Comparison of ENCODE assay signal across 8 mouse cellular contexts in genomic region chr6:99665457-99666317, GRCm38 (mm10). TPM values are rescaled to one million over a fixed set of nuclear protein-coding genes. Genes with fewer than 3 reads are reported as not detected.
DNase-seq lines count a peak whose midpoint lies in the region; ATAC-seq and TF ChIP-seq lines count a peak whose summit lies in the region.

No protein-coding gene starts in this region.

- peaks cover 8% of the 10 kb centered on the region for H3K4me1 ChIP-seq in lung, embryonic 14.5 days (ENCODE audit: insufficient read depth)
- H3K4me1 ChIP-seq in hindbrain, embryonic 12.5 days, result peaks cover 50% of the 10 kb centered on the region
- peaks cover 64% of the 10 kb centered on the region for H3K4me1 ChIP-seq in megakaryocyte, embryonic 14.5 days

- H3K9ac ChIP-seq in lung, embryonic 14.5 days, result peak overlapping the region; percentile 84
- H3K9ac ChIP-seq in hindbrain, embryonic 12.5 days, result peak overlapping the region; percentile 82

- no peaks in the 10 kb centered on the region for H3K36me3 ChIP-seq in lung, embryonic 14.5 days (ENCODE audit: insufficient read depth)
- H3K36me3 ChIP-seq in hindbrain, embryonic 12.5 days, result no peaks in the 10 kb centered on the region
- no peaks in the 10 kb centered on the region for H3K36me3 ChIP-seq in megakaryocyte, embryonic 14.5 days (replicated peaks; ENCODE audit: low read length)

- H3K4me2 ChIP-seq in lung, embryonic 14.5 days, result peak overlapping the region; percentile 84
- peak overlapping the region; percentile 90 for H3K4me2 ChIP-seq in hindbrain, embryonic 12.5 days (replicated peaks)

- no peaks in the 10 kb centered on the region for H3K9me3 ChIP-seq in lung, embryonic 14.5 days (ENCODE audit: low read depth, low read length)
- no peaks in the 10 kb centered on the region for H3K9me3 ChIP-seq in hindbrain, embryonic 12.5 days (replicated peaks)
- no peaks in the 10 kb centered on the region for H3K9me3 ChIP-seq in megakaryocyte, embryonic 14.5 days

- peak overlapping the region; percentile 42; the same call in 1 of the 2 replicates for H3K27ac ChIP-seq in lung, embryonic 14.5 days (ENCODE audit: low read depth)
- H3K27ac ChIP-seq in hindbrain, embryonic 12.5 days, result peak overlapping the region; percentile 82; the same call in 1 of the 2 replicates

- TF ChIP-seq CTCF in lung, embryonic 14.5 days (IDR thresholded peaks at IDR 0.05; ENCODE audit: low read depth), result no peak

- ATAC-seq in lung, embryonic 14.5 days (ENCODE audit: insufficient read depth), result no peak
- 0 out of 2 replicates have a peak, but pooled peaks have one; percentile 6 for ATAC-seq in hindbrain, embryonic 12.5 days (ENCODE audit: low FRiP score)
- no peak for ATAC-seq in erythroid progenitor cell, adult 5-6 weeks (replicated peaks; ENCODE audit: low FRiP score, poor library complexity, severe bottlenecking)

- no peaks in the 10 kb centered on the region for H3K27me3 ChIP-seq in lung, embryonic 14.5 days (ENCODE audit: insufficient read depth, low read length)
- H3K27me3 ChIP-seq in hindbrain, embryonic 12.5 days, result peaks cover 15% of the 10 kb centered on the region
- peaks cover 19% of the 10 kb centered on the region for H3K27me3 ChIP-seq in megakaryocyte, embryonic 14.5 days (replicated peaks)

- peak; percentile 51 for DNase-seq in lung, embryonic 14.5 days
- no peak for DNase-seq in lung, adult 18-20 months
- peak; percentile 47 for DNase-seq in embryo, embryonic 10 days (ENCODE audit: low spot score)
- DNase-seq in urinary bladder, postnatal 14 days (ENCODE audit: low spot score), result no peak
- no peak for DNase-seq in layer of hippocampus, adult 11-12 months (ENCODE audit: low spot score)

- peak overlapping the region; percentile 80 for H3K4me3 ChIP-seq in lung, embryonic 14.5 days (ENCODE audit: low read depth, low read length)
- H3K4me3 ChIP-seq in hindbrain, embryonic 12.5 days, result peak overlapping the region; percentile 82
- H3K4me3 ChIP-seq in megakaryocyte, embryonic 14.5 days (replicated peaks), result peak overlapping the region; percentile 95

- 12% methylated on average over 16 of the region's 16 CpGs for WGBS in lung, embryonic 14.5 days
- WGBS in hindbrain, embryonic 12.5 days, result 31% methylated on average over 16 of the region's 16 CpGs

RNA-seq across cellular contexts. Expression of gene Eif4e3, which starts 0.9 kb away (rescaled TPM):
- polyA plus RNA-seq in lung, embryonic 14.5 days (2014; fragmentation: Nextera tagmentation; extraction: Ambion mirVana), result 27.4 and 27.8 TPM in 2 replicates
- polyA plus RNA-seq in hindbrain, embryonic 12.5 days (2016; fragmentation: Nextera tagmentation; extraction: Ambion mirVana), result 11.0 and 11.2 TPM in 2 replicates
- 1.00 TPM in 1 of 2 replicates, not detected in the other for polyA plus RNA-seq in megakaryocyte, embryonic 14.5 days (2012; ENCODE audit: insufficient read depth, low replicate concordance)
- total RNA-seq in erythroid progenitor cell, adult 5-6 weeks (2015; ENCODE audit: low replicate concordance), result 8.8 and 11.5 TPM in 2 replicates
- 2.7 and 5.3 TPM in 2 replicates for total RNA-seq in erythroid progenitor cell, adult 5-6 weeks (2017; ENCODE audit: low replicate concordance)

RNA-seq across cellular contexts. Expression of gene Gm20696, which starts 0.9 kb away (rescaled TPM):
- polyA plus RNA-seq in lung, embryonic 14.5 days (2014; fragmentation: Nextera tagmentation; extraction: Ambion mirVana), result 6.5 and 7.3 TPM in 2 replicates
- 4.4 and 4.6 TPM in 2 replicates for polyA plus RNA-seq in hindbrain, embryonic 12.5 days (2016; fragmentation: Nextera tagmentation; extraction: Ambion mirVana)
- not detected in 2 replicates for polyA plus RNA-seq in megakaryocyte, embryonic 14.5 days (2012; ENCODE audit: insufficient read depth, low replicate concordance)
- total RNA-seq in erythroid progenitor cell, adult 5-6 weeks (2015; ENCODE audit: low replicate concordance), result 5.0 and 9.0 TPM in 2 replicates
- 2.7 and 2.9 TPM in 2 replicates for total RNA-seq in erythroid progenitor cell, adult 5-6 weeks (2017; ENCODE audit: low replicate concordance)

RNA-seq across cellular contexts. Expression of gene Gpr27, which starts 26.8 kb away (rescaled TPM):
- polyA plus RNA-seq in lung, embryonic 14.5 days (2014; fragmentation: Nextera tagmentation; extraction: Ambion mirVana), result 6.1 and 6.5 TPM in 2 replicates
- 7.8 and 10.2 TPM in 2 replicates for polyA plus RNA-seq in hindbrain, embryonic 12.5 days (2016; fragmentation: Nextera tagmentation; extraction: Ambion mirVana)
- polyA plus RNA-seq in megakaryocyte, embryonic 14.5 days (2012; ENCODE audit: insufficient read depth, low replicate concordance), result 0.15 TPM in 1 of 2 replicates, not detected in the other
- 0.72 TPM in 1 of 2 replicates, not detected in the other for total RNA-seq in erythroid progenitor cell, adult 5-6 weeks (2015; ENCODE audit: low replicate concordance)
- total RNA-seq in erythroid progenitor cell, adult 5-6 weeks (2017; ENCODE audit: low replicate concordance), result 1.8 TPM in 1 of 2 replicates, not detected in the other

Comparison
In these comparisons a context has a peak if more than half of its experiments do, and no peak if none do; other contexts are left out.
1. DNase-seq: peak in lung, embryonic 14.5 days (single experiment) and embryo, embryonic 10 days (single experiment); none in lung, adult 18-20 months (0 of 2), urinary bladder, postnatal 14 days (single experiment) and layer of hippocampus, adult 11-12 months (single experiment).
2. Peak in every context shown above with its lines, with median percentiles within 50 percentile points of each other: H3K4me3 ChIP-seq.